In genomic region chr14:118542947-118543346, GRCm38 (mm10) we compare ENCODE assay signal across 31 mouse cellular contexts.
DNase-seq lines count a peak whose midpoint lies in the region; ATAC-seq lines count a peak whose summit lies in the region.
"Had no signal": no experiment of that assay in that cellular context is flagged by ENCODE, and none has a peak within 500 bp of the region (broad histone marks: within the 10 kb centered on the region; RNA-seq: fewer than 3 reads in every experiment).

No protein-coding gene starts in this region.

- 0 out of 2 replicates have a peak overlapping the region, but pooled peaks have one; percentile 7 for H3K4me3 ChIP-seq in hindbrain, embryonic 10.5 days
- H3K4me3 ChIP-seq in hindbrain, embryonic 13.5 days = no peak overlapping the region
- H3K4me3 ChIP-seq in midbrain, embryonic 11.5 days (ENCODE audit: low read depth, low read length) = no peak overlapping the region
- H3K4me3 ChIP-seq in midbrain, embryonic 13.5 days (replicated peaks) = no peak overlapping the region
- H3K4me3 ChIP-seq: embryonic facial prominence, embryonic 12.5 days; embryonic facial prominence, embryonic 15.5 days; forebrain, embryonic 13.5 days; hindbrain, embryonic 12.5 days had no signal

- H3K27me3 ChIP-seq in hindbrain, embryonic 10.5 days (ENCODE audit: insufficient read depth, poor library complexity, severe bottlenecking) = peaks cover 31% of the 10 kb centered on the region
- H3K27me3 ChIP-seq in hindbrain, embryonic 13.5 days = 0 out of 2 replicates have a peak, but pooled peaks cover 16% of the 10 kb centered on the region
- H3K27me3 ChIP-seq in midbrain, embryonic 11.5 days (ENCODE audit: control insufficient read depth, insufficient read depth, low read length) = no peaks in the 10 kb centered on the region
- 0 out of 2 replicates have a peak, but pooled peaks cover 3% of the 10 kb centered on the region for H3K27me3 ChIP-seq in midbrain, embryonic 13.5 days
- H3K27me3 ChIP-seq: embryonic facial prominence, embryonic 15.5 days; hindbrain, embryonic 12.5 days; Patski had no signal

- H3K4me2 ChIP-seq in hindbrain, embryonic 13.5 days = no peak overlapping the region
- no peak overlapping the region for H3K4me2 ChIP-seq in midbrain, embryonic 11.5 days
- H3K4me2 ChIP-seq in midbrain, embryonic 13.5 days (replicated peaks) = no peak overlapping the region
- H3K4me2 ChIP-seq: embryonic facial prominence, embryonic 12.5 days; embryonic facial prominence, embryonic 15.5 days; forebrain, embryonic 13.5 days; heart, embryonic 11.5 days; hindbrain, embryonic 12.5 days had no signal

- peak overlapping the region; percentile 75 for H3K27ac ChIP-seq in hindbrain, embryonic 10.5 days
- H3K27ac ChIP-seq in hindbrain, embryonic 13.5 days = no peak overlapping the region
- H3K27ac ChIP-seq in midbrain, embryonic 11.5 days (ENCODE audit: low read depth, low read length) = no peak overlapping the region
- no peak overlapping the region for H3K27ac ChIP-seq in midbrain, embryonic 13.5 days
- H3K27ac ChIP-seq: embryonic facial prominence, embryonic 12.5 days; embryonic facial prominence, embryonic 15.5 days; forebrain, embryonic 13.5 days; hindbrain, embryonic 12.5 days had no signal

- peak; percentile 43 for DNase-seq in hindbrain, embryonic 10.5 days (ENCODE audit: low spot score)
- DNase-seq in midbrain, embryonic 11.5 days (ENCODE audit: low spot score, missing footprints) = no peak
- DNase-seq in R1 (ENCODE audit: low read depth, low spot score) = peak; percentile 42
- DNase-seq in embryo, embryonic 9.5 days (ENCODE audit: extremely low spot score) = peak; percentile 27
- no peak for DNase-seq in heart, postnatal 14 days
- no peak for DNase-seq in cerebellum, adult 9-10 months
- DNase-seq: adrenal gland, adult 8-10 months; adrenal gland, postnatal 25 days; cerebellum, adult 11-12 months; cerebellum, adult 8-10 months; cerebellum, postnatal 14 days; gastrocnemius, postnatal 10 days; gastrocnemius, postnatal 36 days; heart, adult 11 months; heart, postnatal 36 days; kidney, adult 18-20 months had no signal

- ATAC-seq in hindbrain, embryonic 13.5 days (ENCODE audit: low FRiP score) = no peak
- ATAC-seq in midbrain, embryonic 11.5 days (ENCODE audit: low FRiP score) = peak; percentile 40; the same call in 1 of the 2 replicates
- no peak for ATAC-seq in midbrain, embryonic 13.5 days
- ATAC-seq: activated CD4-positive, CD25-positive, alpha-beta regulatory T cell, adult 4 months; CD4-positive, CD25-positive, alpha-beta regulatory T cell, adult 4 months; forebrain, embryonic 13.5 days; forebrain, embryonic 16.5 days; hindbrain, embryonic 16.5 days; inflammation-experienced regulatory T-cells, adult 6 months; intestine, embryonic 16.5 days; Patski had no signal

- WGBS in hindbrain, embryonic 10.5 days = 37% methylated on average over 9 of the region's 9 CpGs
- 28% methylated on average over 9 of the region's 9 CpGs for WGBS in hindbrain, embryonic 13.5 days
- WGBS in midbrain, embryonic 11.5 days = 19% methylated on average over 9 of the region's 9 CpGs
- WGBS in midbrain, embryonic 13.5 days = 22% methylated on average over 9 of the region's 9 CpGs

- H3K9ac ChIP-seq in hindbrain, embryonic 13.5 days = no peak overlapping the region
- H3K9ac ChIP-seq in midbrain, embryonic 11.5 days (ENCODE audit: low read length) = no peak overlapping the region
- no peak overlapping the region for H3K9ac ChIP-seq in midbrain, embryonic 13.5 days (replicated peaks)
- H3K9ac ChIP-seq: embryonic facial prominence, embryonic 12.5 days; embryonic facial prominence, embryonic 15.5 days; forebrain, embryonic 13.5 days; hindbrain, embryonic 12.5 days had no signal

- 0 out of 2 replicates have a peak, but pooled peaks cover 6% of the 10 kb centered on the region for H3K9me3 ChIP-seq in hindbrain, embryonic 10.5 days
- H3K9me3 ChIP-seq in hindbrain, embryonic 13.5 days = no peaks in the 10 kb centered on the region
- H3K9me3 ChIP-seq in midbrain, embryonic 11.5 days (ENCODE audit: control insufficient read depth, low read length) = no peaks in the 10 kb centered on the region
- no peaks in the 10 kb centered on the region; the same call in 1 of the 2 replicates for H3K9me3 ChIP-seq in midbrain, embryonic 13.5 days
- H3K9me3 ChIP-seq: embryonic facial prominence, embryonic 12.5 days; embryonic facial prominence, embryonic 15.5 days; forebrain, embryonic 13.5 days; G1E; hindbrain, embryonic 12.5 days had no signal

- peaks cover 26% of the 10 kb centered on the region for H3K4me1 ChIP-seq in hindbrain, embryonic 10.5 days (replicated peaks)
- peaks cover 8% of the 10 kb centered on the region; the same call in 1 of the 2 replicates for H3K4me1 ChIP-seq in hindbrain, embryonic 13.5 days (replicated peaks)
- H3K4me1 ChIP-seq in midbrain, embryonic 11.5 days (ENCODE audit: control insufficient read depth, insufficient read depth, low read length) = peaks cover 5% of the 10 kb centered on the region
- 0 out of 2 replicates have a peak, but pooled peaks cover 4% of the 10 kb centered on the region for H3K4me1 ChIP-seq in midbrain, embryonic 13.5 days (replicated peaks)
- H3K4me1 ChIP-seq: embryonic facial prominence, embryonic 12.5 days; embryonic facial prominence, embryonic 15.5 days; hindbrain, embryonic 12.5 days had no signal

- intact Hi-C loops in heart, postnatal 14 days (cut with DNase I) = no loop called here

- no peaks in the 10 kb centered on the region for H3K36me3 ChIP-seq in hindbrain, embryonic 10.5 days
- H3K36me3 ChIP-seq in hindbrain, embryonic 13.5 days = no peaks in the 10 kb centered on the region
- no peaks in the 10 kb centered on the region for H3K36me3 ChIP-seq in midbrain, embryonic 11.5 days (ENCODE audit: control insufficient read depth, insufficient read depth, low read length)
- no peaks in the 10 kb centered on the region for H3K36me3 ChIP-seq in midbrain, embryonic 13.5 days
- H3K36me3 ChIP-seq: embryonic facial prominence, embryonic 12.5 days; embryonic facial prominence, embryonic 15.5 days; hindbrain, embryonic 12.5 days had no signal

Comparison
In these comparisons a context has a peak if more than half of its experiments do, and no peak if none do; other contexts are left out.
1. DNase-seq: peak in hindbrain, embryonic 10.5 days (single experiment), R1 (single experiment) and embryo, embryonic 9.5 days (single experiment); none in midbrain, embryonic 11.5 days (single experiment), heart, postnatal 14 days (0 of 2) and cerebellum, adult 9-10 months (single experiment).